Mouse (Mus musculus) megakaryocyte, embryonic 14.5 days (primary cell): Measurements from ENCODE around the gene Rrp7a.

Experiments
- FLI1 ChIP-seq: IDR thresholded peaks from 2 replicates; pipeline ENCODE4 v1.6.1; 2012; ENCODE audit warnings: low read length, inconsistent platforms, mixed read lengths
- GATA1 ChIP-seq: IDR thresholded peaks from 3 replicates; pipeline ENCODE4 v1.6.1; 2012; ENCODE audit warnings: mixed read lengths, low read length, inconsistent platforms, borderline replicate concordance

- TF ChIP-seq GATA1 = no peak
- TF ChIP-seq FLI1 = no peak
Observed at GRCm38 (mm10) chr15:83103111-83103510, 19.5 kb downstream of the Rrp7a start.
